Mouse (Mus musculus): ENCODE results near the gene Sh2d2a.
"Not testable (repeated sequence)": the region's sequence is repeated elsewhere in the genome, so short reads cannot be mapped to it uniquely, and the experiment has no call there.

Sh2d2a gene

GRCm38 (mm10) chr3:87857666-87858065 is 11.1 kb downstream of the Sh2d2a start:
- no peak for DNase-seq

GRCm38 (mm10) chr3:87859813-87860212 is 13.3 kb downstream of the Sh2d2a start:
- DNase-seq = peak; percentile 43

GRCm38 (mm10) chr3:87864111-87864510 is 17.6 kb downstream of the Sh2d2a start:
- not testable (repeated sequence) for DNase-seq

- DNase-seq = no peak
Measured at GRCm38 (mm10) chr3:87877730-87878129, 31.2 kb downstream of the Sh2d2a start.

- DNase-seq = no peak
Measured at GRCm38 (mm10) chr3:87884291-87884690, 37.7 kb downstream of the Sh2d2a start.

- peak; percentile 61 for DNase-seq
Measured at GRCm38 (mm10) chr3:87884708-87885251, 38.2 kb downstream of the Sh2d2a start.

- DNase-seq = peak; percentile 93
Measured at GRCm38 (mm10) chr3:87885281-87886003, 38.9 kb downstream of the Sh2d2a start, which contains the start of gene Prcc. TSS of gene Prcc (minus strand) at chr3:87885608.

GRCm38 (mm10) chr3:87886004-87886365 is 39.4 kb downstream of the Sh2d2a start:
- DNase-seq = no peak

GRCm38 (mm10) chr3:87886416-87886815 is 39.9 kb downstream of the Sh2d2a start:
- peak; percentile 39 for DNase-seq

GRCm38 (mm10) chr3:87887400-87887799 is 40.8 kb downstream of the Sh2d2a start:
- DNase-seq = not testable (repeated sequence)

- no peak for DNase-seq
Measured at GRCm38 (mm10) chr3:87891481-87891880, 44.9 kb downstream of the Sh2d2a start.

- DNase-seq = no peak
Measured at GRCm38 (mm10) chr3:87893367-87893905, 46.9 kb downstream of the Sh2d2a start.

- DNase-seq = no peak
Measured at GRCm38 (mm10) chr3:87899266-87899665, 52.7 kb downstream of the Sh2d2a start.

- no peak for DNase-seq
Measured at GRCm38 (mm10) chr3:87899776-87900175, 53.2 kb downstream of the Sh2d2a start.

GRCm38 (mm10) chr3:87901036-87901624 is 54.6 kb downstream of the Sh2d2a start:
- DNase-seq = no peak

GRCm38 (mm10) chr3:87901959-87902358 is 55.4 kb downstream of the Sh2d2a start:
- DNase-seq = not testable (repeated sequence)

- no peak for DNase-seq
Measured at GRCm38 (mm10) chr3:87903821-87904220, 57.3 kb downstream of the Sh2d2a start.

All from cerebellum, adult 8-10 months (tissue).